Mouse (Mus musculus) neural tube, embryonic 12.5 days (tissue): ENCODE measurements at regions not wholly inside any gene's neighbourhood (a gene's known extent, or its start where the extent isn't known, plus 50 kb on each side); places are given as distances from the start of the nearest gene placed in this dataset.

Experiments
- ATAC-seq: fragments of 200-750 bp; cut with Nextera tagmentation; 2 replicates; pipeline ENCODE4 v1.8.0; 2017; ENCODE audit warnings: low read depth, mild to moderate bottlenecking, moderate TSS enrichment, moderate library complexity; ENCODE audit not compliant: low FRiP score
- H3K27ac ChIP-seq: fragments of 300-500 bp; sonication (generic); 2 replicates; pipeline ENCODE4 v1.5.1; 2016
- H3K27me3 ChIP-seq: fragments of 300-500 bp; sonication (generic); replicated peaks from 2 replicates; pipeline ENCODE4 v1.6.1; 2016; ENCODE audit warnings: mild to moderate bottlenecking
- H3K36me3 ChIP-seq: fragments of 300-500 bp; sonication (generic); 2 replicates; pipeline ENCODE4 v1.6.1; 2016; ENCODE audit warnings: mild to moderate bottlenecking
- H3K4me1 ChIP-seq: fragments of 300-500 bp; sonication (generic); 2 replicates; pipeline ENCODE4 v1.6.1; 2016
- H3K4me2 ChIP-seq: fragments of 300-500 bp; sonication (generic); replicated peaks from 2 replicates; pipeline ENCODE4 v1.6.1; 2016; ENCODE audit warnings: mild to moderate bottlenecking
- H3K4me3 ChIP-seq: fragments of 300-500 bp; sonication (generic); 2 replicates; pipeline ENCODE4 v1.5.1; 2016
- H3K9ac ChIP-seq: fragments of 300-500 bp; sonication (generic); 2 replicates; pipeline ENCODE4 v1.6.1; 2016; ENCODE audit warnings: mild to moderate bottlenecking
- H3K9me3 ChIP-seq: fragments of 300-500 bp; sonication (generic); 2 replicates; pipeline ENCODE4 v1.6.1; 2016; ENCODE audit warnings: mild to moderate bottlenecking
- whole genome bisulfite sequencing: fragments of 180-500 bp; shearing (Covaris S2); methylation state at CpG from one replicate; pipeline ENCODE4 v1.1.7; 2016; 5-methylcytosine and 5-hydroxymethylcytosine counted together

DNA sequence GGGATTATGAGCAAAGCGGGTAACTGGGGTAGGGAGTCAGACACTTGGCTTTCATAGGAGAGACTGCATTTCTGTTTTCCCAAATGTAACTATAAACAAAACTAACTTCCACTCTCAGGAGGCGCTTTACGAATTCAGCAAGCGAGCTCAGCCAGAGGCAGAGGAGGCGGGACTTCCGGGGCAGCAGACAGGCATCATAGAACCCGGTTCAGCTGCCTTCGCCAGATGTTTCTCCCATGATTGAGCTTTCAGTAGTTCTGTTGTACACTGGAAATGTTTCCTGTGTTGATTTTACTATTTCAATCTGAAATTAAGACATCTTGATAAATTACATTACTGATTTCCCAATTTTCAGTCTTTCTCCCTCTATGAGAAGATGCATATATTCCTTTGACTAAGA is 92.9 kb downstream of the Zfp365 start:
- Histone ChIP-seq H3K27me3 (no peaks in the 10 kb centered on the region), H3K36me3 (no peaks in the 10 kb centered on the region), H3K9me3 (0 out of 2 replicates have a peak, but pooled peaks cover 4% of the 10 kb centered on the region), H3K4me1 (no peaks in the 10 kb centered on the region), H3K9ac (no peak overlapping the region), H3K4me3 (no peak overlapping the region), H3K27ac (no peak overlapping the region), H3K4me2 (no peak overlapping the region)
- no peak for ATAC-seq
- WGBS: 91% methylated on average over 8 of the region's 8 CpGs

DNA sequence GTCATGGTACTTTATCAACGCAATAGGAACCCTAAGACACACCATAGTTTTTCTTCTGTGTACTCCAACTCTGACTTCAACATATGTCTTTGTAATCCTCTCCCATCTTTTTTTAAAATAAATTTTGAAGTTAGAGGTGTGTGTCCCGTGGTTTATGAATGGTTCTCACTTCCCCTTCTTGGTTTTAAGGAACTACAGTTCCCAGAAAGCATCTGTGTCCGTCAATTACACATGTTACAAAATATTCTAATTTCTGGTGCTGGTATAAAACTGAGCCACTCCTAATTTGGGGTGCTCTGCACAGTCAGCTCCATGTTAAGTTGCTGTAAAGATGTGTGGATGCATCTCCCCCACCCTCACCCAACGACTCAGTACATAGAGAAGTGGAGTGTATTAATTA is 98.6 kb downstream of the Zfp365 start:
- H3K4me1 ChIP-seq: no peaks in the 10 kb centered on the region
- H3K9me3 ChIP-seq: 0 out of 2 replicates have a peak, but pooled peaks cover 4% of the 10 kb centered on the region
- WGBS: 84% methylated on average over 4 of the region's 4 CpGs

DNA sequence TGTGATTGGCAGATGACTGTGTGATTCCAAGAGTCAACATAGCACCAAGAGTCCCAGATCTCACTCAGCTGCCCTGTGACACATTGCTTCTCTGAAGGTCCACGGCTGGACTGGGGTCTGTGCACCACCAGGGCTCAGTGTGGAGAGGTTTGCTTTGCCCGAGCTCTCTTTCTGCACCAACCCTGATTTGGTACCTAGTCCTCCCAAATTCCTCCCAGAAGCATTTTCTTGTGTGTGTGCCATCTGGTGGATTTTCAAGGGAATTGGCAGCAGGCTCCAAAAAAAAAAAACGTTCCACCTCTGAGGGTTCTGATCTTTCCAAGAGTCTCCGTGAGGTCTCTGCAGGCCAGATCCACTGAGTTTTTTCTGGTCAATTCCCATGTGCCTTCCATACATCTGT is 107.3 kb downstream of the Zfp365 start:
- Histone ChIP-seq H3K4me1 (no peaks in the 10 kb centered on the region), H3K27ac (no peak overlapping the region), H3K9me3 (no peaks in the 10 kb centered on the region), H3K4me2 (no peak overlapping the region), H3K27me3 (no peaks in the 10 kb centered on the region), H3K4me3 (no peak overlapping the region), H3K9ac (no peak overlapping the region), H3K36me3 (no peaks in the 10 kb centered on the region)
- WGBS: 43% methylated on average over 4 of the region's 4 CpGs
- no peak for ATAC-seq

More for the DNA sequence above, 98.6 kb downstream of the Zfp365 start:
- Histone ChIP-seq H3K4me3 (no peak overlapping the region), H3K4me2 (no peak overlapping the region), H3K9ac (no peak overlapping the region), H3K27ac (no peak overlapping the region), H3K27me3 (no peaks in the 10 kb centered on the region), H3K36me3 (no peaks in the 10 kb centered on the region)
- ATAC-seq: no peak

DNA sequence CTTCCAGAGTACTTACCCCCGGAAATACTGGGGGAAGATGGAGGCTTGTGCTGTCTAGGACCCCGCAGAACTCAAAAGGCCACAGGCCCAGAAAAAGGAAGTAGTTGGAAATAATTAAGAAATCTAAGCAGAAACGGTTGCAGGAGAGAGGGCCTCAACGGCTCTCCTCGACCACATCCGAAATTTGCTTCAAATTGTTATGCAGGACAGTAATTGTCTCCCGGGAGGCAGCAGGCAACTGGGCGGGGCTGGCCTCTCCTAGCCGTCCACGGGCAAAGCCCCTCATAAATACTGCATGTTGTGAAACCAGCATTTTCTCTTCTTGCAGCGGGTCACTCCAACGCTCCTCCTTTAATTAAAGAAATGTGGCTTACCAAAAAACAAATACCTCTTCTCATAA is 107.8 kb downstream of the Zfp365 start:
- no peak overlapping the region for H3K4me2 ChIP-seq
- H3K4me3 ChIP-seq: no peak overlapping the region
- H3K9ac ChIP-seq: no peak overlapping the region
- H3K9me3 ChIP-seq: no peaks in the 10 kb centered on the region
- H3K4me1 ChIP-seq: 0 out of 2 replicates have a peak, but pooled peaks cover under 1% of the 10 kb centered on the region
- H3K36me3 ChIP-seq: no peaks in the 10 kb centered on the region
- ATAC-seq: no peak
- no peaks in the 10 kb centered on the region for H3K27me3 ChIP-seq
- H3K27ac ChIP-seq: no peak overlapping the region
- WGBS: 40% methylated on average over 12 of the region's 12 CpGs

DNA sequence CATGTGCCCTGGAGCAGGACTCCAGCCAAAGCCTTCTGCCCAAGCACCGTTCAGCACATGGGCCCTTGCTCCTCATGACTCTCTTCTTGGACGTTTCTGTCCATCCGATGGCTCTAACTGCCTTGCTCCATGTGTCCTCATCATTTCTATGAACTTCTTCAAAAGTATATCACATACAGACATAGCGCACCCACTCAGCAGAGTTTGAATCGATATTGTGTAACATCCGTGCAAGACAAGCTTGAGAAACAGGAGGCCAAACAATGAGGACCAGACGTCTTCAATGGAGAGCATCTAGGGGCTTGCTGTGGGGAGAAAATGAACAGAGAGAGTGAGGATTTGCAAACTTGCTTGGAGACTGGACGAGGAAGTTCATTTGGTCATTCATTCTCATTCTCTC is 110.3 kb downstream of the Zfp365 start:
- no peak overlapping the region for H3K4me2 ChIP-seq
- 92% methylated on average over 8 of the region's 8 CpGs for WGBS
- no peak overlapping the region for H3K9ac ChIP-seq

DNA sequence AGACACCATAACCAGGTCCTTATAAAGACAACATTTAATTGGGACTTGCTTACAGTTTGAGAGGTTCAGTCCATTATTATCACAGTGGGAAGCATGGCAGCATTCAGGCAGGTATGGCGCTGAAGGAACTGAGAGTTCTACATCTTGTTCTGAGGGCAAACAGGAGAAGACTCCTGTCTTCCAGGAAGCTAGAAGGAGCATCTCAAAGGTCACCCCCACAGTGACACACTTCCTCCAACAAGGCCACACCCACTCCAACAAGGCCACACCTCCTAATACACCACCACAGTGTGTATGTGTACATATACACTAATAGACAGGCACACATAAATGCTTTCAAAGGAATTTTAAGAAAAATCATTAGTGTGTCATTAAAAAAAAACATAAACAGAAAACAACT is 110.8 kb downstream of the Zfp365 start:
- no peaks in the 10 kb centered on the region for H3K27me3 ChIP-seq
- H3K4me1 ChIP-seq: peaks cover 9% of the 10 kb centered on the region; the same call in 1 of the 2 replicates
- no peaks in the 10 kb centered on the region for H3K36me3 ChIP-seq
- H3K4me2 ChIP-seq: no peak overlapping the region
- 92% methylated on average over 1 of the region's 1 CpGs for WGBS
- H3K9ac ChIP-seq: no peak overlapping the region
- no peak for ATAC-seq
- H3K9me3 ChIP-seq: no peaks in the 10 kb centered on the region
- no peak overlapping the region for H3K4me3 ChIP-seq
- no peak overlapping the region for H3K27ac ChIP-seq

More for the DNA sequence above, 110.3 kb downstream of the Zfp365 start:
- H3K4me3 ChIP-seq: no peak overlapping the region
- no peaks in the 10 kb centered on the region for H3K36me3 ChIP-seq
- no peaks in the 10 kb centered on the region for H3K27me3 ChIP-seq
- H3K4me1 ChIP-seq: peaks cover 9% of the 10 kb centered on the region; the same call in 1 of the 2 replicates
- ATAC-seq: no peak
- H3K9me3 ChIP-seq: no peaks in the 10 kb centered on the region
- no peak overlapping the region for H3K27ac ChIP-seq

DNA sequence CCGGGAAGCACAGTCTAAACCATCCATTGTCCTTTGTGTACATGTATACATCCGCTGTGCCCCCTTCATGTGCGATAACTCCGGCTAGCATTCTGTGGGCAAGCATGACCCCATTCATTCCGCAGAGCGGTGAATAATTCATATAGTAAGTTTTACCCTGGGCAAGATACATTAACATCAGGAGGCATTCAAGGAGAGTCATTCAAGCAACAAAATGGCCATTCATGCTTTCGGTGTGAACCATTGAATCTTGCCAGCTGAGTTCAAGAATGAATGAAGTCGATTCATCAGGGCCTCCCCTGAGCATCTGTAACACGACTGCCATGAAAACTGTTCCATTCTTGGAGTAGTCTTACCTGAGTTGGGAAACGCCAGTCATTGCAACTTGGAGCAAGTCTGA is 113.5 kb downstream of the Zfp365 start:
- 0 out of 2 replicates have a peak, but pooled peaks have one; percentile 33 for ATAC-seq
- H3K36me3 ChIP-seq: no peaks in the 10 kb centered on the region
- no peak overlapping the region for H3K9ac ChIP-seq
- H3K4me2 ChIP-seq: no peak overlapping the region
- H3K4me1 ChIP-seq: peaks cover 9% of the 10 kb centered on the region; the same call in 1 of the 2 replicates
- H3K27me3 ChIP-seq: no peaks in the 10 kb centered on the region
- no peak overlapping the region for H3K27ac ChIP-seq
- no peaks in the 10 kb centered on the region for H3K9me3 ChIP-seq
- no peak overlapping the region for H3K4me3 ChIP-seq
- 38% methylated on average over 10 of the region's 10 CpGs for WGBS

DNA sequence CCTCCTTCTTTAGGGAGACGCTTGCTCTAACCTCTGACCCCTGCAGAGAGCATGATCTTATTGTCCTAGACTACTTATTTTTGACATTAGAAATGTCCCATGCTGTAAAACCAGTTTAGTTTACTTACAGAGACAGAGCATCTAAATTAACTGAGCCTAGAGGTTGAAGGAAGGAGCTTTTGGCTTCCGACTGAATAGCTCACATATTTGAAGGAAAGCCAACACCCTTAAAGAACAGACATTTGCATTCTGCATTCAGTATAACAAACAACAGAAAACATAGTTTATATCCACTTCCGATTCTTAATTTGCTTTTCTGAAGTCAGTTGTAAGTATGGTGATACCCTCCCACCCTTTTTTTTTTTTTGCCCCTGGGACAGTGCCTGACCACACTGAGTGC is 119.3 kb downstream of the Zfp365 start:
- Histone ChIP-seq H3K36me3 (no peaks in the 10 kb centered on the region), H3K4me3 (no peak overlapping the region), H3K27me3 (no peaks in the 10 kb centered on the region), H3K9me3 (no peaks in the 10 kb centered on the region), H3K4me1 (no peaks in the 10 kb centered on the region), H3K27ac (no peak overlapping the region), H3K4me2 (no peak overlapping the region), H3K9ac (no peak overlapping the region)
- no peak for ATAC-seq
- WGBS: 86% methylated on average over 3 of the region's 3 CpGs

DNA sequence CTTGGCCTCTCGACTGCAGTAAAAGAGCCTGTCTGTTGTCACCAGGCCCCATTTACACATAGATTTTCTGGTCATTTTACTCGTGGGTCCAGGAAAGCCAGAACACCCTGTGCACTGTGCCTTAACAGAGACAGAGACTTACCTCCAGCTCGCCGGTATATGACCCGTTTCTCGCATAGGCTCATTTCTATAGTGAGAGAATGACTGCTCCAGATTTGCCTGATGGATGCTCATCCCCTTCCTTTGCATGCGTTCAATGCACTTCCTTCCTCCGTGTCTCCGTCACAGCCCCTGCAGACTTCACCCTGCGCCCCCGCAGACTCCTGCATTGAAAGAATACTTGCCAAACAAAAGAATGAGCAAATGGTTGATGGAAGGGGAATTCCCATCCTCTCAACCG is 122.8 kb downstream of the Zfp365 start:
- Histone ChIP-seq H3K4me1 (no peaks in the 10 kb centered on the region), H3K4me2 (no peak overlapping the region), H3K9ac (no peak overlapping the region), H3K9me3 (no peaks in the 10 kb centered on the region), H3K4me3 (no peak overlapping the region), H3K36me3 (no peaks in the 10 kb centered on the region), H3K27ac (no peak overlapping the region), H3K27me3 (no peaks in the 10 kb centered on the region)
- ATAC-seq: no peak
- WGBS: 81% methylated on average over 12 of the region's 12 CpGs

DNA sequence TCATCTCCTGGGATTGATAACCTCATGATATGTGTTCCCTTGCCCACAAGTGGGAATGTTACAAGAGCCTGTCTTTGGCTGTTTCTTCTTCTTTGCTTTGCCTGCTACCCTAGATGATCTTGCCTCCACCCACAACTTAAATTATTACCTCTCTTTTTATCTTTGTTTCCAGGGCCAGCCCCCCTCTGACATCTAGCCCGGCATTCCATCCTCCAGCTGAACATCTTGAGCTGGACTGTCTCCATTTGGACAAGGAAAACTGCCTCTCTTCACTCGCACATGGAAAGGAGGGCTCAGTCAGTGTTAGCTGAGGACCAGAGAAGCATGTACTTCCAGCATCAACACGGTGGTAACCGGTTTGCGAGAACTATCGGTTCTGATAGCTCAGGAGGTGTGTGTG is 124.3 kb downstream of the Zfp365 start:
- Histone ChIP-seq H3K9ac (no peak overlapping the region), H3K9me3 (no peaks in the 10 kb centered on the region), H3K4me3 (no peak overlapping the region), H3K36me3 (no peaks in the 10 kb centered on the region), H3K27ac (no peak overlapping the region), H3K27me3 (no peaks in the 10 kb centered on the region), H3K4me1 (no peaks in the 10 kb centered on the region), H3K4me2 (no peak overlapping the region)
- WGBS: 85% methylated on average over 6 of the region's 6 CpGs
- no peak for ATAC-seq

DNA sequence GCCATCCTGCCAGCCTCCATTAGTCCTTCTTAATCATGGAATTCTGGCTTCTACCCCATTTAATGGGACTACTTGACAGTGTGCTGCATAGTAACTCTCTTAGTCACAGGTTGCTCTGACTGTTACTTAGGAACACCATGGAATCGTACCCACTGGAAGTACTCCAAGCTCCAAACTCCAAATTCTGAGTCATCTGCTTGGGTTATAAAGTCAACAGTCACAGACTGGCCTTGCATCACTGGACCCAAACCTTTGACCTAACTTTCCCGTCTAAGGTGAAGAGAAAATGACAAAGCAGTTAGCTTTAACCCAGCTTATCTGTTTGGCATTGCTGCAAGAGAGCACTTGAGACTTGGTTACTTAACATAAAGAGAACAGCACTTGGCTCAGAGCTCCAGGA is 126.9 kb downstream of the Zfp365 start:
- Histone ChIP-seq H3K36me3 (no peaks in the 10 kb centered on the region), H3K27me3 (no peaks in the 10 kb centered on the region), H3K9me3 (no peaks in the 10 kb centered on the region), H3K27ac (no peak overlapping the region), H3K4me1 (no peaks in the 10 kb centered on the region), H3K9ac (no peak overlapping the region), H3K4me2 (no peak overlapping the region), H3K4me3 (no peak overlapping the region)
- 87% methylated on average over 2 of the region's 2 CpGs for WGBS
- ATAC-seq: no peak

DNA sequence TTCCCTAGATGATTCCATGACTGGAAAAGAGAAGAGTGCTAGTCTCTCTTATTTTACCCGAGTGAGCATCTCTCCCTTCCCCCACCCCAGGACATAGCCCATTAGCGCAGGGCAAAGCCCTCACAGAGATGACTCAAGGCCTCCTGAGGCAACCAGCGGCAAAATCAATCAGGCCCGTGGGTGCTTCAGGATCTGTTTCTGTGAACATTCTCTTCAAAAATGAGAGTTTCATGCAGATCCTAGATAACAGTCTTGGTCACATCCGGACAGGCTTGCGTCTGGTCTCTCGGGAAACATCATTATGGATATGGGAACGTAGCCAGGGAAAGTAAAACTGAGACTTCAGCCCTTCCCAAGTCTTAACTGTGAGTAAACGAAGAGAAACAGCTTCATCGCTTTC is 134.1 kb downstream of the Zfp365 start:
- WGBS: 88% methylated on average over 10 of the region's 10 CpGs
- H3K9me3 ChIP-seq: no peaks in the 10 kb centered on the region

DNA sequence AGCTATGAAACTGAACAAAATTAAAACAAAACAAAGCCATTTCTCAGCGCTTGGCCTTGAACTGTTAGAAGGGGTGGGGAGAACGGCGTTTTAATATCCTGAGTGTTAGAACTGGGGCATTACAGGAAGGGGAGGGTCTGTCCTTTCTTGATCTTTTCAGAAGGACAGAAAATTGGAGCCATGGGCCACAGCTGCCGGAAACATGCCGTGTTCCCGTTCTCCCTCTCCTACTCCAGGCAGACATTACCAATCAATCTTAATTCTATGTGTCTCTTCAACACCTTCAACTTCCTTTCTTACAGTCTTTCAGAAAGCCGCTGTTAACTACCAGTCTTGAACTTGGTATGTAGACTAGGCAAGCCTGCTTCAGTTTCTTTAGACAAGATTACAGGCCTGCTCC is 134.7 kb downstream of the Zfp365 start:
- H3K4me3 ChIP-seq: no peak overlapping the region
- H3K4me2 ChIP-seq: no peak overlapping the region
- H3K9me3 ChIP-seq: no peaks in the 10 kb centered on the region
- ATAC-seq: no peak
- no peak overlapping the region for H3K27ac ChIP-seq
- H3K4me1 ChIP-seq: no peaks in the 10 kb centered on the region
- H3K36me3 ChIP-seq: no peaks in the 10 kb centered on the region
- no peaks in the 10 kb centered on the region for H3K27me3 ChIP-seq
- no peak overlapping the region for H3K9ac ChIP-seq
- 96% methylated on average over 7 of the region's 7 CpGs for WGBS

More for the DNA sequence above, 134.1 kb downstream of the Zfp365 start:
- no peaks in the 10 kb centered on the region for H3K27me3 ChIP-seq
- no peak overlapping the region for H3K9ac ChIP-seq
- no peak overlapping the region for H3K4me3 ChIP-seq
- no peak for ATAC-seq
- no peak overlapping the region for H3K4me2 ChIP-seq
- H3K4me1 ChIP-seq: no peaks in the 10 kb centered on the region
- no peaks in the 10 kb centered on the region for H3K36me3 ChIP-seq
- H3K27ac ChIP-seq: no peak overlapping the region
